Mouse (Mus musculus): ENCODE results near the gene Nr2e1. TPM values are rescaled to one million over a fixed set of nuclear protein-coding genes. Genes with fewer than 3 reads are reported as not detected.

Gene Nr2e1
- polyA plus RNA-seq, 1 experiment from 2014 or later = 0.13 TPM

DNA sequence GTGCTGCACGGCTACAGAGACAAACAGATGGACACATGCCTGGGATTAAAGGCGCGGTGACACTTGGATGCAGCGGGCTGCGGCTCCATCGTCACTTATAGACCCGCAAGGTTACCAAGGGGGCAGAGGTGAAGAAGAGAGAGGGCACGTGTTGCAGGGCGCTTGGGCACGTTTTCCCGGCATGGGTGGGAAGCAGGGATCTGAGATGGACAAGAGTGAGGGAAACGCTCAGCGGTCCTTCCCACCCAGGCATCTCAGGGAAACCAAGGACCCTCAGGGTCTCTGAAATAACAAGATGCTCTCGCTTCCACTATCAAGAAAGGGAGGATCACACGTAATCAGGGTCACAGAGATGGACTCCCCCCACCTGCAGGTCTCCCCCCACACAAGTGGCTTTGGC, 10.5 kb downstream of the Nr2e1 start:
- H3K9ac ChIP-seq (ENCODE audit: low read depth, low read length) = no peak overlapping the region
- no peak for ATAC-seq

DNA sequence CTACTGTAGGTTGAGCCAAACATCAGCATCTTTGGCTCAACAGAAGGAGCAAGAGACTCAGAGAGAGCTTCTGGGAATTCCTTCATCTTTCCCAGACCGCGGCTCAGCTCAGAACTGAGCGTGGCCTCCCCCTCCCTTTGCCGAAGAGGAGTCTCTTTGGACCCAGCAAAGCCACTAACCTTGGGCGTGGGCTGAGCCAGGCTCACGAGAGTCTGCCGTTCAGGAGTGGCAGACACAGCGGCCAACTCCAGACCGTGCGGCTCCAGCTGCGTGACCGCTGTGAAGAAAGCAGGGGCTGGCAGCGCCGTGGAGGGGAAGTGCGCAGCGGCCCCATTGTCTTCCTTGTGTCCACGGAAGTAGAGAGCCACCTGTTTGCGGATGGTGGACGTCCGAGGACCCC, 10.9 kb downstream of the Nr2e1 start:
- Histone ChIP-seq H3K27me3 (replicated peaks; ENCODE audit: control insufficient read depth, insufficient read depth, low read length) (peaks cover 72% of the 10 kb centered on the region), H3K9me3 (ENCODE audit: control insufficient read depth, low read length) (no peaks in the 10 kb centered on the region), H3K4me3 (ENCODE audit: low read length) (peak overlapping the region; percentile 13), H3K36me3 (ENCODE audit: control insufficient read depth, insufficient read depth, low read length) (no peaks in the 10 kb centered on the region), H3K27ac (ENCODE audit: low read depth, low read length) (no peak overlapping the region), H3K9ac (ENCODE audit: low read depth, low read length) (no peak overlapping the region), H3K4me1 (ENCODE audit: control insufficient read depth, insufficient read depth, low read depth, low read length) (no peaks in the 10 kb centered on the region), H3K4me2 (ENCODE audit: low read length) (peak overlapping the region; percentile 35)
- no peak for ATAC-seq
- 1% methylated on average over 20 of the region's 20 CpGs for WGBS

More for the DNA sequence above, 10.5 kb downstream of the Nr2e1 start:
- H3K36me3 ChIP-seq (ENCODE audit: control insufficient read depth, insufficient read depth, low read length) = no peaks in the 10 kb centered on the region
- 3% methylated on average over 15 of the region's 15 CpGs for WGBS
- no peak overlapping the region for H3K27ac ChIP-seq (ENCODE audit: low read depth, low read length)
- H3K4me1 ChIP-seq (ENCODE audit: control insufficient read depth, insufficient read depth, low read depth, low read length) = no peaks in the 10 kb centered on the region
- peak overlapping the region; percentile 13 for H3K4me3 ChIP-seq (ENCODE audit: low read length)
- no peaks in the 10 kb centered on the region for H3K9me3 ChIP-seq (ENCODE audit: control insufficient read depth, low read length)
- H3K27me3 ChIP-seq (replicated peaks; ENCODE audit: control insufficient read depth, insufficient read depth, low read length) = peaks cover 76% of the 10 kb centered on the region
- peak overlapping the region; percentile 35 for H3K4me2 ChIP-seq (ENCODE audit: low read length)

- 4% methylated on average over 12 of the region's 12 CpGs for WGBS
- Histone ChIP-seq H3K4me2 (ENCODE audit: low read length) (no peak overlapping the region), H3K27ac (ENCODE audit: low read depth, low read length) (no peak overlapping the region), H3K4me1 (ENCODE audit: control insufficient read depth, insufficient read depth, low read depth, low read length) (no peaks in the 10 kb centered on the region), H3K27me3 (replicated peaks; ENCODE audit: control insufficient read depth, insufficient read depth, low read length) (peaks cover 36% of the 10 kb centered on the region), H3K4me3 (ENCODE audit: low read length) (no peak overlapping the region), H3K9me3 (ENCODE audit: control insufficient read depth, low read length) (no peaks in the 10 kb centered on the region), H3K36me3 (ENCODE audit: control insufficient read depth, insufficient read depth, low read length) (no peaks in the 10 kb centered on the region), H3K9ac (ENCODE audit: low read depth, low read length) (no peak overlapping the region)
- no peak for ATAC-seq
Measured at GRCm38 (mm10) chr10:42562272-42562671, 21.2 kb downstream of the Nr2e1 start.

DNA sequence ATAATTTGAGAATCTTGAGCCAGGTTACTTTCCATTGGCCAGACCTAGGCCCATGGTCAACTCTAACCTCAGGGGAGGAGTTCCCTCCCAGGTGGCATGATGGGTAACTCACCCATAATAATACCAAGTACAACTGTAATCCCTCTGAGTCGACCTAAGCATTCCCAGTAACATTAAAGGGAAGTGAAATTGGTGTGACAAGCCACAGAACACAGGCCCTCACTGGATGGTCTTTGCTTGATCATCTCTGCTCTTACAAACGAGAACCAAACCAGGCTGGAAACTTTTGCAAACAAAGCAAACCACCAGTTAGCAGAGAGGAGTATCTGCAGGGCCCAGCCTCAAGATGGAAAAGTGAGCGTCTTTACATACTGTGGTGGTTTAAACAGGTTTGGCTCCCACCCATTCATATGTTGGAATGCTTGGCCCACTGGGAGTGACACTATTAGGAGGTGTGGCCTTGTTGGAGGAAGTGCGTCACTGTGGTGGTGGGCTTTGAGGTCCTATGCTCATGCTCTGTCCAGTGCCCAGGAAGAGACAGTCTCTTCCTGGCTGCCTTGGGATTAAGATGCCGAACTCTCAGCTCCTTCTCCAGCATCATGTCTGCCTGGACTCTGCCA, 23.7 kb downstream of the Nr2e1 start:
- no peaks in the 10 kb centered on the region for H3K36me3 ChIP-seq (ENCODE audit: control insufficient read depth, insufficient read depth, low read length)

GRCm38 (mm10) chr10:42546507-42546906, 36.9 kb downstream of the Nr2e1 start:
- H3K36me3 ChIP-seq (ENCODE audit: control insufficient read depth, insufficient read depth, low read length) = no peaks in the 10 kb centered on the region
- WGBS = 94% methylated on average over 3 of the region's 3 CpGs

More for the DNA sequence above, 23.7 kb downstream of the Nr2e1 start:
- Histone ChIP-seq H3K4me3 (ENCODE audit: low read length) (no peak overlapping the region), H3K4me1 (ENCODE audit: control insufficient read depth, insufficient read depth, low read depth, low read length) (no peaks in the 10 kb centered on the region), H3K9ac (ENCODE audit: low read depth, low read length) (no peak overlapping the region), H3K27me3 (replicated peaks; ENCODE audit: control insufficient read depth, insufficient read depth, low read length) (peaks cover 12% of the 10 kb centered on the region), H3K9me3 (ENCODE audit: control insufficient read depth, low read length) (no peaks in the 10 kb centered on the region), H3K4me2 (ENCODE audit: low read length) (no peak overlapping the region), H3K27ac (ENCODE audit: low read depth, low read length) (no peak overlapping the region)
- no peak for ATAC-seq
- WGBS = 71% methylated on average over 5 of the region's 5 CpGs

GRCm38 (mm10) chr10:42545707-42546503, 37.5 kb downstream of the Nr2e1 start:
- Histone ChIP-seq H3K27me3 (replicated peaks; ENCODE audit: control insufficient read depth, insufficient read depth, low read length) (no peaks in the 10 kb centered on the region), H3K4me1 (ENCODE audit: control insufficient read depth, insufficient read depth, low read depth, low read length) (no peaks in the 10 kb centered on the region), H3K9me3 (ENCODE audit: control insufficient read depth, low read length) (no peaks in the 10 kb centered on the region), H3K9ac (ENCODE audit: low read depth, low read length) (no peak overlapping the region), H3K36me3 (ENCODE audit: control insufficient read depth, insufficient read depth, low read length) (no peaks in the 10 kb centered on the region), H3K4me2 (ENCODE audit: low read length) (no peak overlapping the region), H3K4me3 (ENCODE audit: low read length) (no peak overlapping the region), H3K27ac (ENCODE audit: low read depth, low read length) (no peak overlapping the region)
- ATAC-seq = no peak
- 83% methylated on average over 6 of the region's 6 CpGs for WGBS

More at GRCm38 (mm10) chr10:42546507-42546906, 36.9 kb downstream of the Nr2e1 start:
- ATAC-seq = no peak
- H3K4me1 ChIP-seq (ENCODE audit: control insufficient read depth, insufficient read depth, low read depth, low read length) = no peaks in the 10 kb centered on the region
- no peak overlapping the region for H3K4me2 ChIP-seq (ENCODE audit: low read length)
- no peak overlapping the region for H3K9ac ChIP-seq (ENCODE audit: low read depth, low read length)
- H3K4me3 ChIP-seq (ENCODE audit: low read length) = no peak overlapping the region
- no peaks in the 10 kb centered on the region for H3K9me3 ChIP-seq (ENCODE audit: control insufficient read depth, low read length)
- no peak overlapping the region for H3K27ac ChIP-seq (ENCODE audit: low read depth, low read length)
- no peaks in the 10 kb centered on the region for H3K27me3 ChIP-seq (replicated peaks; ENCODE audit: control insufficient read depth, insufficient read depth, low read length)

- Histone ChIP-seq H3K36me3 (ENCODE audit: control insufficient read depth, insufficient read depth, low read length) (peaks cover 8% of the 10 kb centered on the region; the same call in 1 of the 2 replicates), H3K9me3 (ENCODE audit: control insufficient read depth, low read length) (no peaks in the 10 kb centered on the region), H3K4me2 (ENCODE audit: low read length) (no peak overlapping the region), H3K9ac (ENCODE audit: low read depth, low read length) (no peak overlapping the region), H3K27me3 (replicated peaks; ENCODE audit: control insufficient read depth, insufficient read depth, low read length) (no peaks in the 10 kb centered on the region), H3K4me3 (ENCODE audit: low read length) (no peak overlapping the region), H3K27ac (ENCODE audit: low read depth, low read length) (no peak overlapping the region), H3K4me1 (ENCODE audit: control insufficient read depth, insufficient read depth, low read depth, low read length) (no peaks in the 10 kb centered on the region)
- 89% methylated on average over 9 of the region's 9 CpGs for WGBS
- no peak for ATAC-seq
Measured at GRCm38 (mm10) chr10:42537571-42538316, 45.7 kb downstream of the Nr2e1 start.

- Histone ChIP-seq H3K9me3 (ENCODE audit: control insufficient read depth, low read length) (no peaks in the 10 kb centered on the region), H3K36me3 (ENCODE audit: control insufficient read depth, insufficient read depth, low read length) (peaks cover 11% of the 10 kb centered on the region; the same call in 1 of the 2 replicates), H3K9ac (ENCODE audit: low read depth, low read length) (no peak overlapping the region), H3K4me3 (ENCODE audit: low read length) (no peak overlapping the region), H3K4me2 (ENCODE audit: low read length) (no peak overlapping the region), H3K27me3 (replicated peaks; ENCODE audit: control insufficient read depth, insufficient read depth, low read length) (no peaks in the 10 kb centered on the region), H3K27ac (ENCODE audit: low read depth, low read length) (no peak overlapping the region), H3K4me1 (ENCODE audit: control insufficient read depth, insufficient read depth, low read depth, low read length) (no peaks in the 10 kb centered on the region)
- no peak for ATAC-seq
- 88% methylated on average over 11 of the region's 11 CpGs for WGBS
Measured at GRCm38 (mm10) chr10:42533836-42534453, 49.5 kb downstream of the Nr2e1 start.

Measured in hindbrain, embryonic 16.5 days (tissue).